8 mouse cellular contexts compared by ENCODE assay signal in the genomic region with DNA sequence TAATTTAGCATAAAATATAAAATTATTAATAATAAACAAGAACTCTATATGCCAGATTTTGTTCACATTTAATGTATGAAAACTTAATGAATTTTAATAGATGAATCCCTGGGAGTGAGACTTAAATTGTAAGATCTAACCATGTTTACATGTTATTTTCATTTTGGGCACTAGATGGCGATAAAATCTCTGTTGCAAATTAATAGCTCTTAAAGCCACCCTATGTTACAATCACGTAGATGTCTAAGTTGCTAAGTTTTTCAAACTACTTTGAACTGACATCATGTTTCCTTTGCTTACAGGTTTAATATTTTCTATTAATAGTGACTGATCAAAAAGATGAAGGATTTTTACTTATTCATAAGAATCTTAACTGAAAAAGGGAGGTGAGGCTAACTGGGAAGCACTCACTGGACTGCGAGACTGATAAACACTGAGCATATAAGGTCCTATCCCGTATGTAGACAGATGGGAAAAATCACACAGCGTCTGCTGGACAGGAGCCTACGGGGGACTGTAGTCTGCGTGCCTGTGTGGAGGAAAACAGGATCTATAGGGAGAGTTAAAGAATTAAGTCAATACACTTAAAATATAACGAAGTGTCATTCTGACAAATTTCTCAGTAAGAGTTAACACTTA. TPM values are rescaled to one million over a fixed set of nuclear protein-coding genes. Genes with fewer than 3 reads are reported as not detected.
DNase-seq lines count a peak whose midpoint lies in the region; ATAC-seq and TF ChIP-seq lines count a peak whose summit lies in the region.

No protein-coding gene starts in this region.

- H3K4me2 ChIP-seq in heart, postnatal 0 days (ENCODE audit: low read depth, low read length), result no peak overlapping the region
- H3K4me2 ChIP-seq in lung, postnatal 0 days (replicated peaks; ENCODE audit: low read depth, low read length), result 0 out of 2 replicates have a peak overlapping the region, but pooled peaks have one; percentile 20

- WGBS in heart, postnatal 0 days, result 32% methylated on average over 8 of the region's 8 CpGs
- 41% methylated on average over 8 of the region's 8 CpGs for WGBS in heart, embryonic 10.5 days
- 28% methylated on average over 8 of the region's 8 CpGs for WGBS in lung, postnatal 0 days

- peak; percentile 39 for DNase-seq in heart, postnatal 0 days (ENCODE audit: low spot score)
- no peak for DNase-seq in heart, embryonic 10.5 days (ENCODE audit: low spot score)
- DNase-seq in fibroblast of lung, adult 2 months (ENCODE audit: low read depth), result peak; percentile 35
- DNase-seq in lung, postnatal 0 days (ENCODE audit: low spot score), result peak; percentile 87
- DNase-seq in urinary bladder, adult 18-20 months (ENCODE audit: low spot score in 2 of 2), result no peak
- DNase-seq in ovary, postnatal 10 days (ENCODE audit: low spot score), result no peak
- no peak for DNase-seq in testis, postnatal 10 days (ENCODE audit: low spot score)

- no peaks in the 10 kb centered on the region for H3K27me3 ChIP-seq in heart, postnatal 0 days (ENCODE audit: control insufficient read depth, insufficient read depth, low read length)
- H3K27me3 ChIP-seq in heart, embryonic 10.5 days (ENCODE audit: insufficient read depth, poor library complexity, severe bottlenecking), result no peaks in the 10 kb centered on the region
- no peaks in the 10 kb centered on the region for H3K27me3 ChIP-seq in E14TG2a.4 (ENCODE audit: insufficient read depth, low read length)
- H3K27me3 ChIP-seq in lung, postnatal 0 days (replicated peaks; ENCODE audit: insufficient read depth, low read length), result no peaks in the 10 kb centered on the region

- TF ChIP-seq EP300 in heart, postnatal 0 days (IDR thresholded peaks at IDR 0.05; ENCODE audit: low read depth), result no peak
- peak; percentile 38 for TF ChIP-seq EP300 in lung, postnatal 0 days (IDR thresholded peaks at IDR 0.05)

- H3K9ac ChIP-seq in heart, postnatal 0 days (replicated peaks; ENCODE audit: low read depth, low read length), result no peak overlapping the region
- H3K9ac ChIP-seq in lung, postnatal 0 days (replicated peaks; ENCODE audit: low read depth), result no peak overlapping the region

- no peak for ATAC-seq in heart, postnatal 0 days (ENCODE audit: insufficient read depth, low read depth)
- peak; percentile 60; the same call in 1 of the 2 replicates for ATAC-seq in lung, postnatal 0 days

- H3K4me3 ChIP-seq in heart, postnatal 0 days (ENCODE audit: low read depth, low read length), result no peak overlapping the region
- H3K4me3 ChIP-seq in heart, embryonic 10.5 days, result no peak overlapping the region
- H3K4me3 ChIP-seq in E14TG2a.4 (replicated peaks; ENCODE audit: low read length), result no peak overlapping the region
- no peak overlapping the region for H3K4me3 ChIP-seq in lung, postnatal 0 days (ENCODE audit: low read depth, low read length)

- TF ChIP-seq CTCF in heart, postnatal 0 days (IDR thresholded peaks at IDR 0.05; ENCODE audit: low read depth), result peak; percentile 66
- peak; percentile 65 for TF ChIP-seq CTCF in E14TG2a.4 (conservative IDR thresholded peaks at IDR 0.05; ENCODE audit: low read length)
- TF ChIP-seq CTCF in lung, postnatal 0 days (IDR thresholded peaks at IDR 0.05), result peak; percentile 77

- H3K9me3 ChIP-seq in heart, postnatal 0 days (replicated peaks; ENCODE audit: control insufficient read depth, low read length), result no peaks in the 10 kb centered on the region
- no peaks in the 10 kb centered on the region for H3K9me3 ChIP-seq in heart, embryonic 10.5 days
- peaks cover 6% of the 10 kb centered on the region for H3K9me3 ChIP-seq in E14TG2a.4 (ENCODE audit: low read length)
- no peaks in the 10 kb centered on the region for H3K9me3 ChIP-seq in lung, postnatal 0 days (ENCODE audit: low read length)

- H3K4me1 ChIP-seq in heart, postnatal 0 days (ENCODE audit: control insufficient read depth, insufficient read depth), result peaks cover 4% of the 10 kb centered on the region; the same call in 1 of the 2 replicates
- peaks cover 11% of the 10 kb centered on the region; the same call in 1 of the 2 replicates for H3K4me1 ChIP-seq in heart, embryonic 10.5 days
- H3K4me1 ChIP-seq in E14TG2a.4 (replicated peaks; ENCODE audit: low read depth, low read length), result peaks cover 16% of the 10 kb centered on the region
- no peaks in the 10 kb centered on the region; the same call in 1 of the 2 replicates for H3K4me1 ChIP-seq in lung, postnatal 0 days (ENCODE audit: insufficient read depth, low read depth, low read length)

- H3K36me3 ChIP-seq in heart, postnatal 0 days (replicated peaks; ENCODE audit: control insufficient read depth, insufficient read depth, low read length), result no peaks in the 10 kb centered on the region
- H3K36me3 ChIP-seq in heart, embryonic 10.5 days, result no peaks in the 10 kb centered on the region
- H3K36me3 ChIP-seq in E14TG2a.4 (ENCODE audit: insufficient read depth, low read length), result peaks cover 5% of the 10 kb centered on the region; the same call in 1 of the 2 replicates
- no peaks in the 10 kb centered on the region for H3K36me3 ChIP-seq in lung, postnatal 0 days (ENCODE audit: insufficient read depth, low read length)

- no peak overlapping the region for H3K27ac ChIP-seq in heart, postnatal 0 days (ENCODE audit: low read depth)
- no peak overlapping the region for H3K27ac ChIP-seq in heart, embryonic 10.5 days
- H3K27ac ChIP-seq in lung, postnatal 0 days (ENCODE audit: low read length), result no peak overlapping the region

RNA-seq across cellular contexts. Expression of gene Car3, which starts 11.2 kb away (rescaled TPM):
- 13.2 and 14.5 TPM in 2 replicates for total RNA-seq in heart, postnatal 0 days (2014; rRNA removed; ENCODE audit: low replicate concordance)
- 2.7 and 10.8 TPM in 2 replicates for polyA plus RNA-seq in heart, postnatal 0 days (2015; fragmentation: Nextera tagmentation; extraction: Ambion mirVana)
- 11.1 and 12.2 TPM in 2 replicates for polyA plus RNA-seq in heart, embryonic 10.5 days (2016; fragmentation: Nextera tagmentation; extraction: Ambion mirVana)
- 0.13 and 0.14 TPM in 2 replicates for polyA plus RNA-seq in lung, postnatal 0 days (2015; fragmentation: Nextera tagmentation; extraction: Ambion mirVana)

RNA-seq across cellular contexts. Expression of gene Car2, which starts 11.6 kb away (rescaled TPM):
- 14.1 and 19.9 TPM in 2 replicates for total RNA-seq in heart, postnatal 0 days (2014; rRNA removed; ENCODE audit: low replicate concordance)
- polyA plus RNA-seq in heart, postnatal 0 days (2015; fragmentation: Nextera tagmentation; extraction: Ambion mirVana), result 11.2 and 13.3 TPM in 2 replicates
- polyA plus RNA-seq in heart, embryonic 10.5 days (2016; fragmentation: Nextera tagmentation; extraction: Ambion mirVana), result 213 and 240 TPM in 2 replicates
- polyA plus RNA-seq in lung, postnatal 0 days (2015; fragmentation: Nextera tagmentation; extraction: Ambion mirVana), result 358 and 359 TPM in 2 replicates

Comparison
In these comparisons a context has a peak if more than half of its experiments do, and no peak if none do; other contexts are left out.
1. DNase-seq: peak in heart, postnatal 0 days (single experiment), fibroblast of lung, adult 2 months (single experiment) and lung, postnatal 0 days (single experiment); none in heart, embryonic 10.5 days (single experiment), urinary bladder, adult 18-20 months (0 of 2), ovary, postnatal 10 days (single experiment) and testis, postnatal 10 days (single experiment).
2. RNA of gene Car2, which starts 11.6 kb away (polyA plus RNA-seq): 358 to 359 TPM in lung, postnatal 0 days and 213 to 240 TPM in heart, embryonic 10.5 days; 11.2 to 13.3 TPM in heart, postnatal 0 days; every median in the first group is over 10 times any median in the second.
3. Peak in every context shown above with its lines, with median percentiles within 50 percentile points of each other: CTCF ChIP-seq.